Mouse (Mus musculus) liver, embryonic 14.5 days (tissue): ENCODE results near the gene Nrxn1. TPM values are rescaled to one million over a fixed set of nuclear protein-coding genes. Genes with fewer than 3 reads are reported as not detected.

Experiments
- ATAC-seq: fragments of 200-750 bp; cut with Nextera tagmentation; 2 replicates; pipeline ENCODE4 v1.8.0; 2017; ENCODE audit warnings: moderate number of reproducible peaks, mild to moderate bottlenecking, moderate library complexity; ENCODE audit not compliant: insufficient read depth
- DNase-seq, 3 experiments: peaks; one replicate each; pipeline ENCODE4 v3.0.0-alpha.2; 2012 to 2013; ENCODE audit warnings: low read depth in 3 of 3, low spot score in 3 of 3
- H3K27ac ChIP-seq: fragments of 300-500 bp; sonication (generic); 2 replicates; pipeline ENCODE4 v1.5.1; 2014; ENCODE audit warnings: moderate library complexity, mild to moderate bottlenecking, control low read depth, inconsistent platforms
- H3K27me3 ChIP-seq: fragments of 300-500 bp; sonication (generic); 2 replicates; pipeline ENCODE4 v1.6.1; 2014; ENCODE audit warnings: mild to moderate bottlenecking, low read length, moderate library complexity; ENCODE audit not compliant: control insufficient read depth, insufficient read depth
- H3K36me3 ChIP-seq: fragments of 300-500 bp; sonication (generic); replicated peaks from 2 replicates; pipeline ENCODE4 v1.6.1; 2014; ENCODE audit warnings: low read depth; ENCODE audit not compliant: control insufficient read depth, insufficient read depth
- H3K4me1 ChIP-seq, 2 experiments: fragments of 200-500 bp in 1 of 2; fragments of 300-500 bp in 1 of 2; sonication (generic) in 1 of 2; replicated peaks; 2 replicates each; pipeline ENCODE4 v1.6.1; 2012 to 2014; ENCODE audit warnings: antibody characterized with exemption in 1 of 2, inconsistent platforms in 1 of 2, low read length in 1 of 2; ENCODE audit not compliant: control insufficient read depth in 2 of 2, insufficient read depth in 2 of 2
- H3K4me2 ChIP-seq: fragments of 300-500 bp; sonication (generic); 2 replicates; pipeline ENCODE4 v1.6.1; 2014; ENCODE audit warnings: low read depth, mild to moderate bottlenecking, control low read depth, moderate library complexity
- H3K4me3 ChIP-seq, 2 experiments: fragments of 200-500 bp in 1 of 2; fragments of 300-500 bp in 1 of 2; sonication (generic) in 1 of 2; 2 replicates each; pipeline ENCODE4 v1.5.1; 2012 to 2014; ENCODE audit warnings: low read depth in 2 of 2, low read length in 2 of 2, mild to moderate bottlenecking in 2 of 2, control low read depth in 1 of 2, inconsistent platforms in 1 of 2, moderate library complexity in 1 of 2; ENCODE audit not compliant: insufficient read depth in 1 of 2
- H3K9ac ChIP-seq: fragments of 300-500 bp; sonication (generic); replicated peaks from 2 replicates; pipeline ENCODE4 v1.6.1; 2014; ENCODE audit warnings: mild to moderate bottlenecking, control low read depth, moderate library complexity
- H3K9me3 ChIP-seq: fragments of 300-500 bp; sonication (generic); 2 replicates; pipeline ENCODE4 v1.6.1; 2016; ENCODE audit warnings: low read length, mixed read lengths; ENCODE audit not compliant: control insufficient read depth
- CTCF ChIP-seq: IDR thresholded peaks from 2 replicates; pipeline ENCODE4 v1.5.1; 2016; ENCODE audit warnings: antibody characterized with exemption, low read depth, control low read depth
- EP300 ChIP-seq: IDR thresholded peaks from 2 replicates; pipeline ENCODE4 v1.6.1; 2016; ENCODE audit warnings: antibody characterized with exemption, low read depth
- WGBS: fragments of 180-500 bp; shearing (Covaris S2); extraction: QIAGEN DNeasy Blood & Tissue Kit; methylation state at CpG from one replicate; pipeline ENCODE4 v1.1.7; 2014; ENCODE audit not compliant: insufficient replicate concordance; 5-methylcytosine and 5-hydroxymethylcytosine counted together
- polyA plus RNA-seq, 2 experiments: library from polyadenylated mRNA; depleted of rRNA in 1 of 2; stranded (reverse) in 1 of 2; unstranded in 1 of 2; fragments of >200 nt; fragmentation: Nextera tagmentation in 1 of 2; extraction: Ambion mirVana in 1 of 2; gene quantifications; 2 replicates each; pipeline versions ENCODE4 v1.2.1 to v1.2.3; 2012 to 2014

Nrxn1 gene
- polyA plus RNA-seq, 2 experiments, result 0.03 to 0.14 TPM

DNA sequence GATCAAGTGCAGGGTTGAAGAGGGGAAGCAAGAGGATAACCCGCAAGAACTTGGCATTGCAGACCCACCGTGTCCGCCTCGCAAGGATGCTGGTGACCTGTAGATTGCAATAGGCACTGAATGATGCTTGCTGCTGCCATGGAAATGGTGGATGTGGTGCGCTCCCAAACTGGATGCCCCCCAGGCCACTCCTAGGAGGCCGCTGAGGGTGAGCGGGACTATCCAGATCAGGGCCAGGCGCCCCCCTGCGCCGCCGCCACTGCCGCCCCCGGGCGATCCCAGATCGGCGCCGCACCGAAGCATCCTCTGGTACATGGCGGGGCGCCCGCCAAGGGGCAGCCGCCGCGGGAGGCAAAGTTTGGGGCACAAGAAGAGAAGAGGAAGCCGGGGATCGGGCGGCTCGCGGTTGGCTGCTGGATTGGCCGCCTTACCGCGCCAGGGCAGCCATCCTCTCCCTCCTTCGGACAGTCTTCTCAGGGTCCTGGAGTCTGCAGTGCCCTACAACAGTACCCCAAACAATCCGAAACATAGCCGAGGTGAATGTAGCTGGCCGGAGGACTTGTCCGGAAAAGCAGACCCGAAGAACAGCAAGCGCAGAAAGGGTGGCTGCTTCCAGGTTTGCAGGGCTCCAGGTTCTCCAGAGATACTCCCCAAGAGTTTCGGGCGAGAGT, 638.0 kb downstream of the Nrxn1 start:
- DNase-seq, result no peak
- no peak for ATAC-seq
- H3K4me3 ChIP-seq, result no peak overlapping the region; a peak in 1 of 4 replicates
- no peak overlapping the region for H3K9ac ChIP-seq
- H3K36me3 ChIP-seq, result no peaks in the 10 kb centered on the region
- H3K27me3 ChIP-seq, result peaks cover 22% of the 10 kb centered on the region
- TF ChIP-seq CTCF (no peak), EP300 (no peak)
- H3K9me3 ChIP-seq, result no peaks in the 10 kb centered on the region
- no peak overlapping the region for H3K4me2 ChIP-seq
- no peaks in the 10 kb centered on the region for H3K4me1 ChIP-seq
- WGBS, result under 1% methylated on average over 40 of the region's 41 CpGs
- no peak overlapping the region for H3K27ac ChIP-seq

DNA sequence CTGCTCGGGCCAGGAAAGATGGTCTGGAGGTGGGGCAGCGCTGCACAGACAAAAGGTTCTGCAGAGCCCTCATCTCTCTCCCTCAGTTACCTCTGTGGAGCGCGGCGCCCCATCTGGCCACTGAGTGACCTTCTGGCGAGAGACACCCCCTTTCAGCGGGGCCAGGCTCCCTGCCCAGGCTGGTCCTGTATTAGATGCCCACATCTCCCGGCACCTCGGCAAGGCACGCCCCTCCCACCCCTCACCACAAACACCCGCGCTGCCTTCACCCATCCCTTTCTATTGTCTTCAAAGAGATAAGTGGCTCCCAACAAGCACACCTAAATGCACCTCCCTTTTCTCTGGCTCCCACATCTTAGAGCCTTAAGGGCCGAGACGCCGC, 638.5 kb downstream of the Nrxn1 start:
- no peak overlapping the region for H3K4me2 ChIP-seq
- H3K4me1 ChIP-seq, result no peaks in the 10 kb centered on the region
- H3K27me3 ChIP-seq, result peaks cover 22% of the 10 kb centered on the region
- H3K9ac ChIP-seq, result no peak overlapping the region
- H3K36me3 ChIP-seq, result no peaks in the 10 kb centered on the region
- H3K27ac ChIP-seq, result no peak overlapping the region
- no peak overlapping the region for H3K4me3 ChIP-seq
- 3% methylated on average over 15 of the region's 15 CpGs for WGBS
- DNase-seq, result no peak
- no peaks in the 10 kb centered on the region for H3K9me3 ChIP-seq
- ATAC-seq, result no peak
- TF ChIP-seq CTCF, result no peak
- TF ChIP-seq EP300, result no peak

DNA sequence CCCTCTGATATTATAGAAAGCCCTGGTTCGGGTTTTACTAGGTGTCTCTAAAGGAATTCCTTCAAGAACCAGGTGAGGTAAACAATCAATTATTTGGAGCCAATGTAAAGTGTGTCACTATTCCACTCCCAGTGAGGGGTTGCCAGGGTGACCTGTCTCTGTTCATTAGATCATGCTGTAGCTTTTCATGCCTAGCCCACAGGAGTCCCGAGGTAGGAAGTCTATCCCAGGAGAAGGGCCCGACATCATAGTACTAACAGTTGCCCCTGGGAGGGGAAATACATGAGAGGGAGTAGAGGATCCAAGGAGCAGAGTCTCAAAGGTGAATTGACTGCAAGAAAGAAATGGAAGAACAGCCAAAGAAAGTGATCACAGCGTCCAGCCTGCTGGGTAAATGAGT, 639.6 kb downstream of the Nrxn1 start:
- no peaks in the 10 kb centered on the region for H3K36me3 ChIP-seq
- H3K9ac ChIP-seq, result no peak overlapping the region
- no peak for DNase-seq
- no peaks in the 10 kb centered on the region for H3K4me1 ChIP-seq
- 32% methylated on average over 4 of the region's 4 CpGs for WGBS
- no peak overlapping the region for H3K4me2 ChIP-seq
- H3K9me3 ChIP-seq, result no peaks in the 10 kb centered on the region
- H3K4me3 ChIP-seq, result no peak overlapping the region
- H3K27ac ChIP-seq, result no peak overlapping the region
- peaks cover 22% of the 10 kb centered on the region for H3K27me3 ChIP-seq
- no peak for TF ChIP-seq EP300
- TF ChIP-seq CTCF, result no peak
- no peak for ATAC-seq

DNA sequence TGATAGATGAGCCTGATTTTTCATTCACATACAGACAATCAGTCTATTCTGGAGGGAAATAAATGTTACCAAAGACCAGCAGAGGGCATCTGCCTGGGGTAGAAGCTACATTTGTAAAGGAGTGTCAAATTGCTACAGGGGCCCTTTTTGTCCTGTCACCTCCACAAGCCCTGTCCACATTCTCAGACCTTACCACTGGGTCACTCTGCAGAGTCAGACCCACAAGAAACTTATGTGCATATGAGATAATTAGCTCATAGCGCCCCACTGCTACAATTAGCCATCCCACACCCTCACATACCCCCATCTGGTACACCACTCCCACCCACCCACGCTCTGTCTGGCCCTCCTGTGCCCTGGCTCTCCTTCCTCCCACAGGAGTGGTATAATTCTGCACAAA, 640.1 kb downstream of the Nrxn1 start:
- peaks cover 22% of the 10 kb centered on the region for H3K27me3 ChIP-seq
- no peak overlapping the region for H3K4me2 ChIP-seq
- no peak overlapping the region for H3K4me3 ChIP-seq
- no peaks in the 10 kb centered on the region for H3K36me3 ChIP-seq
- H3K9me3 ChIP-seq, result no peaks in the 10 kb centered on the region
- H3K27ac ChIP-seq, result no peak overlapping the region
- H3K4me1 ChIP-seq, result no peaks in the 10 kb centered on the region
- WGBS, result 54% methylated on average over 2 of the region's 2 CpGs
- ATAC-seq, result no peak
- DNase-seq, result no peak
- TF ChIP-seq CTCF (no peak), EP300 (no peak)
- no peak overlapping the region for H3K9ac ChIP-seq

DNA sequence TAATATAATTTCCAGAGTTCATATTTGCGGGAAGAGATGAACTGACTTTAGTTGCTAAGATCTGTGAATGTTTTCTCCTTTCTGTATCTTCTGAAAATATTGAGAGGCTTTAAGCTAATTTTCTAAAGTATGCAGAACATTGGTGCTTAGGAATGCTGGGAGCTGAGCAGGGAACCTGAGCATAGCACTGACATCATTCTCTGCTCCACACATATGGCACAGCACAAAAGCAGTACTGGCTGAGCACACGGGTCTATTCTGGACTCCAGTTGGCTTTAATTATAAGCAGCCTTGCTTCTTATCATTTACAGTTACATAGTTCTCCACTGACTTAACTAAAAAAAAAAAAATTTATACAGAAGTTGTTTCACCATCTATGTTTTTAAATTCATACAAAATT, 641.5 kb downstream of the Nrxn1 start:
- no peaks in the 10 kb centered on the region for H3K9me3 ChIP-seq
- no peak overlapping the region for H3K4me3 ChIP-seq
- no peak overlapping the region for H3K27ac ChIP-seq
- no peaks in the 10 kb centered on the region for H3K4me1 ChIP-seq
- H3K4me2 ChIP-seq, result no peak overlapping the region
- TF ChIP-seq EP300, result no peak
- ATAC-seq, result no peak
- no peaks in the 10 kb centered on the region for H3K36me3 ChIP-seq
- peaks cover 19% of the 10 kb centered on the region for H3K27me3 ChIP-seq
- WGBS, result 55% methylated on average over 2 of the region's 2 CpGs
- no peak overlapping the region for H3K9ac ChIP-seq
- DNase-seq, result no peak
